17 mouse cellular contexts compared by ENCODE assay signal in genomic region chr13:75867876-75868275, GRCm38 (mm10).
"Had no signal": no experiment of that assay in that cellular context is flagged by ENCODE, and none has a peak within 500 bp of the region (broad histone marks: within the 10 kb centered on the region; RNA-seq: fewer than 3 reads in every experiment).

No protein-coding gene starts in this region.

- ATAC-seq: intestine, embryonic 15.5 days; midbrain, embryonic 16.5 days had no signal

- H3K27me3 ChIP-seq: intestine, embryonic 15.5 days; kidney, embryonic 15.5 days; liver, embryonic 13.5 days; midbrain, embryonic 12.5 days; neural tube, embryonic 13.5 days had no signal

- H3K36me3 ChIP-seq: intestine, embryonic 15.5 days; liver, embryonic 13.5 days had no signal

- H3K27ac ChIP-seq: intestine, embryonic 15.5 days; kidney, embryonic 15.5 days; liver, embryonic 13.5 days; midbrain, embryonic 12.5 days; neural tube, embryonic 13.5 days had no signal

- H3K4me2 ChIP-seq: intestine, embryonic 15.5 days; kidney, embryonic 15.5 days; liver, embryonic 13.5 days; midbrain, embryonic 12.5 days; neural tube, embryonic 13.5 days had no signal

- DNase-seq: kidney, adult 11 months; kidney, adult 8-10 months; kidney, postnatal 10 days; kidney, postnatal 36 days; liver, embryonic 13.5 days; lung, adult 2 months; lung, postnatal 14 days; lung, postnatal 4 days; retina, postnatal 1 day; thymus, adult 18-20 months; thymus, postnatal 36 days had no signal

- H3K4me3 ChIP-seq: intestine, embryonic 15.5 days; kidney, embryonic 15.5 days; liver, embryonic 13.5 days; midbrain, embryonic 12.5 days; myocyte; neural tube, embryonic 13.5 days had no signal

- H3K9ac ChIP-seq: intestine, embryonic 15.5 days; kidney, embryonic 15.5 days; liver, embryonic 13.5 days; midbrain, embryonic 12.5 days; neural tube, embryonic 13.5 days had no signal

- H3K4me1 ChIP-seq: intestine, embryonic 15.5 days; kidney, embryonic 15.5 days; midbrain, embryonic 12.5 days; neural tube, embryonic 13.5 days had no signal

- H3K9me3 ChIP-seq: intestine, embryonic 15.5 days; kidney, embryonic 15.5 days; liver, embryonic 13.5 days; midbrain, embryonic 12.5 days; neural tube, embryonic 13.5 days had no signal
